Mouse (Mus musculus) bone marrow, adult 2 months (tissue): ENCODE measurements around the gene Snx27.

Source experiments
- CTCF ChIP-seq: fragments of 200-500 bp; IDR thresholded peaks from 2 replicates; pipeline ENCODE4 v1.5.1; 2011; ENCODE audit warnings: low read length, control low read depth; ENCODE audit not compliant: control insufficient read depth, insufficient read depth
- POLR2A ChIP-seq: fragments of 200-500 bp; IDR thresholded peaks from 2 replicates; pipeline ENCODE4 v1.6.1; 2011; ENCODE audit warnings: low read depth, mild to moderate bottlenecking, control low read depth, low read length, borderline replicate concordance; ENCODE audit not compliant: control insufficient read depth

GRCm38 (mm10) chr3:94502243-94502642 is 80.3 kb downstream of the Snx27 start:
- TF ChIP-seq CTCF: peak; percentile 42; the same call in 1 of the 2 replicates
- no peak for TF ChIP-seq POLR2A
